Mouse (Mus musculus): Measurements from ENCODE around the gene Phc3. TPM values are rescaled to one million over a fixed set of nuclear protein-coding genes. Genes with fewer than 3 reads are reported as not detected.

Phc3 gene
- polyA plus RNA-seq, 1 experiment: 11.4 TPM

DNA sequence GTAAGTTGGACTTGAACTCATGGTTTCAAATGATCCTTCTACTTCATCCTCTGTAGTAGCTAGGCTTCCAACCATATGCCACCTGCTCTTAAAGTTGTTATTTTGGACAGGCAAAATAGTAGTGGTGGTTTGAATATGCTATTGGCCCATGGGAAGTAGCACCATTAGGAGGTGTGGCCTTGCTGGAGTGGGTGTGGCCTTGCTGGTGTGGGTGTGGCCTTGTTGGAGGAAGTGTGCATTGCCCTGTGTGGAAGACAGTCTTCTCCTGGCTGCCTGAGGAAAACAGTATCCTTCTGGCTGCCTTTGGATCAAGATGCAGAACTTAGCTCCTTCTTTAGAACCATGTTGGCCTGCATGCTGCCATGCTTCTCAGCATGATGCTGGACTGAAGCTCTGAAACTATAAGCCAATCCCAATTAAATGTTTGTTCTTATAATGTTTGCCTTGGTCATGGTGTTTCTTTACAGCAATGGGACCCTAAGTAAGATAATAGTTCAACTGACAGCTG, 23.9 kb upstream of the Phc3 start:
- Histone ChIP-seq H3K4me3 (ENCODE audit: control insufficient read depth, low read depth, low read length) (no peak overlapping the region), H3K27me3 (ENCODE audit: control insufficient read depth, insufficient read depth, low read length) (no peaks in the 10 kb centered on the region), H3K36me3 (ENCODE audit: control insufficient read depth, insufficient read depth, low read length) (no peaks in the 10 kb centered on the region), H3K27ac (ENCODE audit: control insufficient read depth, insufficient read depth, low read depth, low read length) (no peak overlapping the region), H3K4me1 (ENCODE audit: control insufficient read depth, insufficient read depth, low read length) (peaks cover 2% of the 10 kb centered on the region; the same call in 1 of the 2 replicates)
- TF ChIP-seq POLR2A (IDR thresholded peaks at IDR 0.05; ENCODE audit: control insufficient read depth, low read depth, low read length) (no peak), CTCF (IDR thresholded peaks at IDR 0.05; ENCODE audit: control insufficient read depth, insufficient read depth, insufficient replicate concordance, low read depth, low read length) (no peak)

DNA sequence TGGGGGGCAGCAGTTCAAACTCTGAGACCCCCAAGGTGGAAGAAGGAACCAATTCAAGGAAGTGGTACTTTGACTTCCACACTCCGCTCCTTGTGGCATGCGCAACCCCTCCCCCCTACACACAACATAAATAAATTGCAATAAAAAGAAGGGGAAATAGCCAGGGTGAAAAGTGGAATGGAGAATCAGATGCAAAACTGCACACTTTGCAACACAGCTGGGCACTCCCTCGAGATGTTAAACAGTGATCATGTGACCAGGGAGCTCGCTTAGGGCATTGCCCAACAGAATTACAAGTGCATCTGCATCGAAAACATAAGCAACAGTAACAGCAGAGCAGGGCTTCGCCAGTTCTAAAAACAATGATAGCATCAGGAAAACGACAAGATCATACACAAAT, 22.9 kb upstream of the Phc3 start:
- Histone ChIP-seq H3K36me3 (ENCODE audit: control insufficient read depth, insufficient read depth, low read length) (no peaks in the 10 kb centered on the region), H3K27ac (ENCODE audit: control insufficient read depth, insufficient read depth, low read depth, low read length) (no peak overlapping the region), H3K27me3 (ENCODE audit: control insufficient read depth, insufficient read depth, low read length) (no peaks in the 10 kb centered on the region), H3K4me1 (ENCODE audit: control insufficient read depth, insufficient read depth, low read length) (peaks cover 2% of the 10 kb centered on the region; the same call in 1 of the 2 replicates), H3K4me3 (ENCODE audit: control insufficient read depth, low read depth, low read length) (no peak overlapping the region)
- no peak for TF ChIP-seq CTCF (IDR thresholded peaks at IDR 0.05; ENCODE audit: control insufficient read depth, insufficient read depth, insufficient replicate concordance, low read depth, low read length)
- no peak for TF ChIP-seq POLR2A (IDR thresholded peaks at IDR 0.05; ENCODE audit: control insufficient read depth, low read depth, low read length)

DNA sequence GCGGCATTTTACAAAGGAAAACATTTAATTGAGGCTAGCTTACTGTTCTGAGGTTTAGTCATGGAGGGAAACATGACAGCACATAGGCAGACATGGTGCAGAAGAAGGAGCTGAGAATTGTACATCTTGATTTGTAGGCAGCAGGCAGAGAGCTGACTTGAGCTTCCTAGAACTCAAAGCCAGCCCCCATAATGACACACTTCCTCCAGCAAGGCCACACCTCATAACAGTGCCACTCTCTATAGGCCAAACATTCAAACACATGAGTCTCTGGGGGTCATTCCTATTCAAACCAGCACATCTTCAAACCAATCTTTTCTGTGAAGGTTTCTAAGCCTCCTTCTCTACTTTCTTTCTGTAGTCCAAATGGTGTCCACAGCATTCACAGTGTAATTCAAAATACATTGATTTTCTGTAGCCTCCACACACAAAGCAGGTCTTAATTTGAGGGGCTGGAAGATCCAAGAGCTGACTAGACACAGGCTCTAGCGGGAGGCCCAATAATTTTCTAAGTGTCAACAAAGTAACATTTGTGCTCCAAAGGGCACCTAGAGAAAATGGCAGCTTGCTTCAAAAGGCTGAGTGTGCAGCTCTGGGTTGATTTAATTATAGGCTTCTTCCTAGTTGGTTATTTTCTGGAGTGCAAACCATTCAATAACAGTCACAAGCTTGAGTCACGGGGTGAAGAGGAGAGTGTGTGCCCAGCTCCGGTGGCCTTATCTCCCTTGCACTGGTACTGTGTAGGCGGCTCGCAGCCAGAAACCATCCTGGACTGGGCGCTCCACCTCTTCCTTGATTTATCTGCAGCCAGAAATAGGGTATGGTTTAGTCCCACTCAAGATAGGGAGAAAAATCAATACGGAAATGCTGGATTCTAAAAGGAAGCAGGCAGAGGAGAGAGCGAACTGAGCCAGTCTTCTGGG, 18.4 kb upstream of the Phc3 start:
- Histone ChIP-seq H3K4me3 (ENCODE audit: control insufficient read depth, low read depth, low read length) (no peak overlapping the region), H3K4me1 (ENCODE audit: control insufficient read depth, insufficient read depth, low read length) (no peaks in the 10 kb centered on the region), H3K27ac (ENCODE audit: control insufficient read depth, insufficient read depth, low read depth, low read length) (no peak overlapping the region), H3K27me3 (ENCODE audit: control insufficient read depth, insufficient read depth, low read length) (no peaks in the 10 kb centered on the region), H3K36me3 (ENCODE audit: control insufficient read depth, insufficient read depth, low read length) (no peaks in the 10 kb centered on the region)
- no peak for TF ChIP-seq CTCF (IDR thresholded peaks at IDR 0.05; ENCODE audit: control insufficient read depth, insufficient read depth, insufficient replicate concordance, low read depth, low read length)
- TF ChIP-seq POLR2A (IDR thresholded peaks at IDR 0.05; ENCODE audit: control insufficient read depth, low read depth, low read length): no peak

DNA sequence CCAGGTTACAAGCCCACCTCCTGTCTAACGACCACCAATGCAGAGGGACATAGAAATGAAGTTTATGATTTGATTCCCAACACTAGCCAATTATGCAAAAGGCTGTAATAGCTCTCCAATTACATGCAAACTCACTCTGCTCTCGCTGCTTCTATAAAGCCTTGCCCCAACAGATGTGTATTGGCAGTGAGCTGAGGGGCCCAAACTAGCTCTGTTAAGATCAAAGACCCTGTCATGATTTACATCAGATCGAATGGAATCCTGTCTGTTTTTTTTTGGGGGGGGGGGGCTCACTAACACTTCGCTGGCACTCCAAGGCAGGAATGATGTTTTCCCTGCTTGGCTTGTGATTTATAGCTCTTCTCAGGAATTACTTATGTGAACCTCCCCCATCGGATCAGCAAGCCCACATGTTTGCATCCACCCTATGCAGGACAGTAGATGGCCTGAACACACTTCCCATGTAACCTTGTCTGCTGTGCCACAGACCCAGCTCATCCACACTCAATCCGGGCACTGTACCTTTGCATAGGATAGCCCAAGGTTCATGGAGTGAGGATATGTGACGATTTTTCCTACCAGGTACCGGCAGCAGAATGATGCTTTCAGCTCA, 13.8 kb upstream of the Phc3 start:
- Histone ChIP-seq H3K4me1 (ENCODE audit: control insufficient read depth, insufficient read depth, low read length) (peaks cover 2% of the 10 kb centered on the region), H3K27ac (ENCODE audit: control insufficient read depth, insufficient read depth, low read depth, low read length) (no peak overlapping the region), H3K4me3 (ENCODE audit: control insufficient read depth, low read depth, low read length) (no peak overlapping the region), H3K27me3 (ENCODE audit: control insufficient read depth, insufficient read depth, low read length) (no peaks in the 10 kb centered on the region), H3K36me3 (ENCODE audit: control insufficient read depth, insufficient read depth, low read length) (no peaks in the 10 kb centered on the region)
- TF ChIP-seq CTCF (IDR thresholded peaks at IDR 0.05; ENCODE audit: control insufficient read depth, insufficient read depth, insufficient replicate concordance, low read depth, low read length) (no peak), POLR2A (IDR thresholded peaks at IDR 0.05; ENCODE audit: control insufficient read depth, low read depth, low read length) (no peak)

DNA sequence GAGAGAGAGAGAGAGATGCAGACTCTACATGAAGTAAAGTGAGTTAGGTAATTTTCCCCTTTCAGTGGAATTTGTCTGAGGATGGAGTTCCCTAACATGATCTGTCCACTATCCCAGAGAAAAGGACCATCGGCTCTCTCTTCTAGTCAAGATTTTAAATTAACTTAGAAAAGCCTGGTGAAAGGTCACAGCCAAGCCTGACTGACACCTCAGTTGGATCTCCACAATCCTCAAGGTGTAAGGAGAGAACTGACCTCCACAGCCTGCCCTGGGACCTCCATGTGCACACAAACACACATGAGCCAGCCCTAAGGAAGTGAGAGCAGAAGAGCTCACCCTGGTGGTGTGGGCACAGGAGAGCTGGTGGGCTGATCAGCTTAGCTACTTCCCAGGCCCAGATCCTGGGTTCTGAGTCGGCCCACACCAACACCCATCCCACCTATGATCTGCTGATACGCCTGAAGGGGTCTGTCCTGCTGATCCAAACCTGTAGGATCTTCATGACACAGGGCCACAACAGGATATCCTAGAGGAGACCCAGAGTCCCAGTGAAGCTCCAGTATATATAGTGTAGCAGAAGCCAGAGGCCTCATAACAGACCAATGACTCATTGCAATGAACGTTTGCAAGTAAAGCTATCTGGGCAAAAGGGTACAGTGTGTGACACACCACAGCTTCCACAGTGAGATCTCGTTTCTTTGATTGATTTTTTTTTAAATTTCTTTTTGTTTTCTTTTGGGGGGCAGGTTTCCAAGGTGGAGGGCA, 12.6 kb upstream of the Phc3 start:
- no peak for TF ChIP-seq POLR2A (IDR thresholded peaks at IDR 0.05; ENCODE audit: control insufficient read depth, low read depth, low read length)
- no peak for TF ChIP-seq CTCF (IDR thresholded peaks at IDR 0.05; ENCODE audit: control insufficient read depth, insufficient read depth, insufficient replicate concordance, low read depth, low read length)

DNA sequence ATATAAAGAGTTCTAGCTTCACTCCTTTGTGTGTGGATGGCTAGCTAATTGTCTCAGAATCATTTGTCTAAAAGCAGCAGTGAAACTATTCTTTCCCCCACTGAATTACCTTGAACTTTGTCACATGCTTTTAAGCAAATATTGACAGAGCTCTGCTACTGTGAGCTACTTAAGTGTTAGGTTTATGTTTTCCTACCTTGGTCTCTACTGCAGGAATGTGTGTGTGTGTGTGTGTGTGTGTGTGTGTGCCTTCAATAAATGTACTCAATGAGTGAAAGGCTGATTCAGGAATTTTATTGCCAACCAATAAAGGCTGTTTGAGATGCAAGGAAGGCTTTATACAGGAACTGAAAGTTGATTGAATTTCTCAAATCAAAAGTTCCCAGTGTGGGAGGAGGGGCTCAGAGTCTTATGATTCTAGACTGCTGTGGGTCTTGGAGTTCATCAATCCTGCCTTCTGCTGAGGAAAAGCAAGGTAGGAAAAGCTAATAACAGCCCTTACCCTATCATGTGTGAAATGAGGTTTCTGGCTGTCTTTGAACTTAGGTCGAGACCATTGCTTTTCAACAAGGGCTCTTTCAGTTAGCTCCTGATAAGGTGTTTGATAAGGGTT, 7.9 kb upstream of the Phc3 start:
- Histone ChIP-seq H3K4me1 (ENCODE audit: control insufficient read depth, insufficient read depth, low read length) (peaks cover 2% of the 10 kb centered on the region), H3K4me3 (ENCODE audit: control insufficient read depth, low read depth, low read length) (no peak overlapping the region), H3K27me3 (ENCODE audit: control insufficient read depth, insufficient read depth, low read length) (no peaks in the 10 kb centered on the region), H3K36me3 (ENCODE audit: control insufficient read depth, insufficient read depth, low read length) (no peaks in the 10 kb centered on the region), H3K27ac (ENCODE audit: control insufficient read depth, insufficient read depth, low read depth, low read length) (no peak overlapping the region)
- TF ChIP-seq CTCF (IDR thresholded peaks at IDR 0.05; ENCODE audit: control insufficient read depth, insufficient read depth, insufficient replicate concordance, low read depth, low read length) (no peak), POLR2A (IDR thresholded peaks at IDR 0.05; ENCODE audit: control insufficient read depth, low read depth, low read length) (no peak)

More for the DNA sequence above, 12.6 kb upstream of the Phc3 start:
- Histone ChIP-seq H3K4me3 (ENCODE audit: control insufficient read depth, low read depth, low read length) (no peak overlapping the region), H3K27ac (ENCODE audit: control insufficient read depth, insufficient read depth, low read depth, low read length) (no peak overlapping the region; the same call in 1 of the 2 replicates), H3K4me1 (ENCODE audit: control insufficient read depth, insufficient read depth, low read length) (peaks cover 2% of the 10 kb centered on the region), H3K36me3 (ENCODE audit: control insufficient read depth, insufficient read depth, low read length) (no peaks in the 10 kb centered on the region), H3K27me3 (ENCODE audit: control insufficient read depth, insufficient read depth, low read length) (no peaks in the 10 kb centered on the region)
